Mouse (Mus musculus): ENCODE results near the gene Uhrf1bp1l.
"Not testable (repeated sequence)": the region's sequence is repeated elsewhere in the genome, so short reads cannot be mapped to it uniquely, and the experiment has no call there.

Gene Uhrf1bp1l

DNA sequence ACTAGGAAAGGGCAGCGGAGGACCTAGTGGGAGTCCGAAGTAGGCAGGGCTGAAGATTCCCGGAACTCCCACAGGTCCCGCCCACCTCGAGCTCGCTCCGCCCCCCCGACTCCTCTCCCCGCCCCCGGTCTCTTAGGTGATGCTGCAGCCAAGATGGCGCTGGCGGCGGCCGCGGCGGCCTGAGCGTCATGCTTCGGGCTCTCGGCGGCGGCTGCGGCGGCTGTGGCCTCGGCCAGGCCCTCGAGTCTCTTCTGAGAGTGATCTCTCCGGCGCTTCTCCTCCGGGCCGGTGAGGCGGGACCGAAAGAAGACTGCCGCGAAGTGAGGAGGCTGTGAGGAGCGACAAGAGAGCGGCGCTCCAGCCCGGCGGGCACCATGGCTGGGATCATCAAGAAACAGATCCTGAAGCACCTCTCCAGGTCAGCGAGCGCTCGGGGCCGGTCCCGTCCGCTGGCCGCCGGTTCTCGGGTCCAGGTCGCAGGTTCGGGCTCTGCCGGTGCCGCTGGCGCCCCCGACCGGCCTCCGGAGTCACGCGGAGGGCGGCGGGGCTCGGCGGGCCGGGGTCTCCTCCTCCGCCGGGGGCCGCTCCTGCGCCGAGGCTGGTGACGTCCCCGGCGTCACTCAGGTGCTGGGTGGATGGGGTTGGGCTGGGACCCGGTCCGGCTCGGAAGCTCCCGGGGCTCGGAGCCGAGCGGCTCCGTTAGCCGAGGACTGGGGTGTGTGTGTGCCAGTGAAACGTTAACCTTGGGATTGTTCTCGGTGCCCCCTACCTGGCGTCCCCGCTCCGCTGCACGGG lies at the start of gene Uhrf1bp1l:
Gene Uhrf1bp1l (plus strand): TSS at position 121 of the 795 bp plus-strand sequence.
- DNase-seq (ENCODE audit: low spot score), result peak; percentile 79

- DNase-seq (ENCODE audit: low spot score), result no peak
Observed at GRCm38 (mm10) chr10:89695194-89695911, 49.4 kb upstream of the Uhrf1bp1l start.

DNA sequence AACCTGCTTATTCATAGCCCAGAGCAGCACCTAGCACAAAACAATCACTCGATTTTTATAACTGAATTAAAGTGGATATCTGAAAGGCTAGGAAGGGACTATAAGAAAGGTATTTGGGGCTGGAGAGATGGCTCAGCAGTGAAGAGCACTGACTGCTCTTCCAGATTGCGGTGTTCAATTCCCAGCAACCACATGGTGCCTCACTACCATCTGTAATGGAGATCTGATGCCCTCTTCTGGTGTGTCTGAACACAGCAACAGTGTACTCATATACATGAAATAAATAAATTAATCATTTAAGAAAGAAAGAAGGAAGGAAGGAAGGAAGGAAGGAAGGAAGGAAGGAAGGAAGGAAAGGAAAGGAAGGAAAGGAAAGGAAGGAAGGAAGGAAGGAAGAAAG lies 48.5 kb upstream of the Uhrf1bp1l start:
- DNase-seq (ENCODE audit: low spot score), result not testable (repeated sequence)

DNA sequence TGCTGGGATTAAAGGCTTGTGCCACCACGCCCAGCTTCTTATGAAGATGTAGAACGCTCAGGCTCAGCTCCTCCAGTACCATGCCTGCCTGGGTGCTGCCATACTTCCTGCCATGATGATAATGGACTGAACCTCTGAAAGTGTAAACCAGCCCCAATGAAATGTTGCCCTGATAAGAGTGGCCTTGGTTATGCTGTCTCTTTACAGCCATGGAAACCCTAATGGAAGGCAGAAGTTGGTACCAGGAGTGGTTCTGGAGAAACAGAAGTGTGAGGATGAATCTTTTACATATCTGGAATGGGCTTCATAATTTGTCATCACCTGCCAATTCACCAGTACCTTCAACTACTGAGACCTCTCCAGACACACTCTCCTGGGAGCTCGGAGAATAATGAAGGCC lies 46.8 kb upstream of the Uhrf1bp1l start:
- no peak for DNase-seq (ENCODE audit: low spot score)

DNA sequence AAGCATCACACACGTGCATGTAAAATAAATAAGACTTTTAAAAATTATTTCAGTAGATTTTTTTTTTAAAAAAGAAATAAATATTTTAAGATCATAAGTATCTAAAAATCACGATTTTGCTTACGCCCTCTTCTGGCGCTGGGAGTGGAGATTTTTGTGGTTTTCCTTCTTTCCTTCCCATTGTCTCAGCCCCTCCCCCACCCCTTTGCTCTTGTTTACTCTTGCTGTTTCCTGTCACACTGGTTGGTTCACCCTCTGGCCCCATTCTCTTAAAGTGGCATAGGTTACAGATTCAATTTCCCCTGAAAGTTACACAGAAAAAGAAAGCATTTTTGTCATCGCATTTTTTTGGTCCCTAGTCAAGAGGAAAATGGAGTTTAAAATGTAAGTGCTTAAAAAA lies 41.7 kb upstream of the Uhrf1bp1l start:
- no peak for DNase-seq (ENCODE audit: low spot score)

GRCm38 (mm10) chr10:89707397-89707796 lies 37.4 kb upstream of the Uhrf1bp1l start:
- DNase-seq (ENCODE audit: low spot score), result no peak

GRCm38 (mm10) chr10:89708720-89709119 lies 36.1 kb upstream of the Uhrf1bp1l start:
- DNase-seq (ENCODE audit: low spot score), result no peak

DNA sequence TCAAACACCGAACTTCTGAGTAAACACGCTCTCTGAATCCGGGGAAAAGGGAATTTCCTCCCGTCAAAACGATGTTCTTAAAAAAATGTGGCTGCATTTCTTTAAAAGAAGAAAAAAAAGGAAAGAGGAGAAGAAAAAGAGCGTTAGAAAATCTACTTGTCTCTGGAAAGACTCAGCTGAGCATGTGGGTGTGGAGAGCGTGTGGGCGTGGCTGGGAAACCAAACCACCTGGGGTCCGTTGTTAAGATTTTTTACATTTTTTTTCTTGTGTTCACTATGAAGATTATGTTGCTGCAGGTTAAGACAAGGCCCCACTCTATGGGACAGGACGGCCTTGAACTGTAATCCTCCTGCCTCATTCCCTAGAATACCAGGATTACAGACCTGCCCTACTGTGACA lies 29.9 kb upstream of the Uhrf1bp1l start:
- no peak for DNase-seq (ENCODE audit: low spot score)

DNA sequence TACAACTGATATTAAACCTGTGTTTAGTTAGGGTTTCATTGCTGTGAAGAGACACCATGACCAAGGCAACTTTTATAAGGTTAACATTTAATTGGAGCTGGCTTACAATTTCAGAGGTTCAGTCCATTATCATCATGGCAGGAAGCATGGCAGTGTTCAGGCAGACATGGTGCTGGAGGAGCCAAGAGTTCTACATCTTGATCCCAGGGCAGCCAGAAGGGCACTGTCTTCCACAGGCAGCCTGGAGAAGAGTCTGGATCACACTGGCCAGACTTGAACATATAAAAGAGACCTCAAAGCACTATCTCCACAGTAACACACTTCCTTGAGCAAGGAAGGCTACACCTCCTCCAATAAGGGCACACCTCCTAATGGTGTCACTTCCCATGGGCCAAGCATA lies 24.5 kb upstream of the Uhrf1bp1l start:
- no peak for DNase-seq (ENCODE audit: low spot score)

DNA sequence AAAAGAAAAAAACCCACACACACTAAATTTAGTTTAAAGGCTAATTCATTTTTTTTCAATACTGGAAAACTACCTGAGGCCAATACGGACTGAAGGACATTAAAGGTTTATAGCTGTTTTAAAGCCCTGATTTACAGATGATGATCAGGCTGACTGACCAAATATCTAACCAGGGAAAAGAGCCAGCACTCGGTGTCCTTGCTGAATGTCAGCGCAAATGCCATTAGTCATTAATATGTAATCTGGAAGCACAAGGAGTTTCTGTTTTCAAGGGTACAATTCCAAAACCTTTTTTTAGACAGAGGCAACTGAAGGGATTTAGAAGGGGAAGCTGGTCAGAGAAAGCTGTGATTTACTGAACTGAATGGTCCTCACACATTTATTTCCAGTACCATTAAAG lies 24.0 kb upstream of the Uhrf1bp1l start:
- DNase-seq (ENCODE audit: low spot score), result no peak

- DNase-seq (ENCODE audit: low spot score), result no peak
Observed at GRCm38 (mm10) chr10:89722247-89723195, 22.3 kb upstream of the Uhrf1bp1l start.

- DNase-seq (ENCODE audit: low spot score), result no peak
Observed at GRCm38 (mm10) chr10:89730386-89730785, 14.4 kb upstream of the Uhrf1bp1l start.

GRCm38 (mm10) chr10:89731341-89731740 lies 13.4 kb upstream of the Uhrf1bp1l start:
- no peak for DNase-seq (ENCODE audit: low spot score)

- DNase-seq (ENCODE audit: low spot score), result peak; percentile 86
Observed at GRCm38 (mm10) chr10:89732001-89732794, 12.6 kb upstream of the Uhrf1bp1l start, which contains the start of gene Actr6. Gene Actr6, minus strand, starts transcription at chr10:89732295.

DNA sequence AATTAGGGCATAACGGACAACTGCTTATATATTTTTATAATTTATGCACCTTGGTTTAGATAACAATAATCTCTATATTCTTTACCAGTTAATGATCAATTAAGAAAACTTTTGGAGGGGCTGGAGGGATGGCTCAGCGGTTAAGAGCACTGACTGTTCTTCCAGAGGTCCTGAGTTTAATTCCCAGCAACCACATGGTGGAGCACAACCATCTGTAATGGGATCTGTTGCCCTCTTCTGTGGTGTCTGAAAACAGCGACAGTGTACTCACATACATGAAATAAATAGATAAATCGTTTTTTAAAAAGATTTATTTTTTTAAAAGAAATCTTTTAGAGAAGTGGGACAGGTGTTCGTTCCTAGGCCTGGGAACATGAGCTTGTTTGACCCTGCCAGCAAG lies 7.7 kb upstream of the Uhrf1bp1l start:
- DNase-seq (ENCODE audit: low spot score), result no peak

GRCm38 (mm10) chr10:89737887-89738286 lies 6.9 kb upstream of the Uhrf1bp1l start:
- DNase-seq (ENCODE audit: low spot score), result no peak

DNA sequence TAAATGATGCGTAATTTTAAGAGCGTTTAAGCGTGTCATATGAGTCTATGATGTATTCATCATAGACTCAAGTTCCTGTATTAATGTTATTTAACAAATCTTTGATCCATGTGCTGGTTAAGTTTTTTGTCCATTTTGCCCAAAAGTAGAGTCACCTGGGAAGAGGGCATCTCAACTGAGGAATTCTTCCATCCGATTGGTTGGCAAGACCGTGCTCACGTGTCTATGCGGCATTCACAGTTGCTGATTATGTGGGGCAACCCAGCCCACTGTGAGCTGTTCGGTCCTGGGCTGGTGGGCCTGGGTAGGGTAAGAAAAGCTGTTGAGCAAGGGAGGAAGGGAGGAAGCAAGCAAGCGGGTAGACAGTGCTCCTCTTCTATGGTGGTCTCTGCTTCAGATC lies 6.4 kb upstream of the Uhrf1bp1l start:
- no peak for DNase-seq (ENCODE audit: low spot score)

DNA sequence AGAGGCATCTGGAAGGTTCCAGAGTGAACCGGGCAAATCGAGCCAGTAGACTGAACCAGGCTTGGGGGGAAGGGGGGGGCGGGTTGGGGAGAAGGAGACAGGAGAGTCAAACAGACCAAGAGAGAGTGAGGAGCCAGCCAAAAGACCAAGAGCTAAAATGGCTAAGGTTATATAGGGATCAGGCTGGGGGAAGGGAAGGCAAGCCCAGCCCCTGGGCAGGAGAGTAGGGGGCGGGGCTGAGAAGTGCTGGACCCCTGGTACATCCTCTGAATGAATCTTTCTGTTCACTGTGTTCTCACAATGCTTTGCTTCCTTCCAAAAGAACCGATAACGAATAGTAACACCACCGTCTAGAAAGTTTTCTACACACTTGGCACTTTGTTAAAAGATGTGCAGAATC lies 5.1 kb upstream of the Uhrf1bp1l start:
- no peak for DNase-seq (ENCODE audit: low spot score)

DNA sequence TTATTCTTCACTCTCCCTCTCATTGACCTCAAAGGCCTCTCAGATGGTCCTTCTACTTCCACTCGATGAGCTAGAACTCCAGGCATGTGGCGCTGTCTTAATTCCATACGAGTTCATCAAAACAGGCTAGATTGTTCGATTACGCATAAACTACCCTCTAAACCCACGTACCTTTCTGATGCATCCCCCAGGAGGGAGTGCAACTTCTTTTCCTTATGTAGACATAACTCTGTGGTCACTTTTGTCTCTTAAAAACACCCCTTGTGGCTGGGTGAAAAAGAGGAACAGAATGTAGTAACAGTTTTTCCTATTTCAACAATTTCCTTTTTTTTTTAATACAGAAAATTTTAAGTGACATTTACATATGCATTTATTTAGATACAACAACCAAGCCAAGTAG lies 3.8 kb upstream of the Uhrf1bp1l start:
- no peak for DNase-seq (ENCODE audit: low spot score)

- DNase-seq (ENCODE audit: low spot score), result no peak
Observed at GRCm38 (mm10) chr10:89743266-89743665, 1.5 kb upstream of the Uhrf1bp1l start.

DNA sequence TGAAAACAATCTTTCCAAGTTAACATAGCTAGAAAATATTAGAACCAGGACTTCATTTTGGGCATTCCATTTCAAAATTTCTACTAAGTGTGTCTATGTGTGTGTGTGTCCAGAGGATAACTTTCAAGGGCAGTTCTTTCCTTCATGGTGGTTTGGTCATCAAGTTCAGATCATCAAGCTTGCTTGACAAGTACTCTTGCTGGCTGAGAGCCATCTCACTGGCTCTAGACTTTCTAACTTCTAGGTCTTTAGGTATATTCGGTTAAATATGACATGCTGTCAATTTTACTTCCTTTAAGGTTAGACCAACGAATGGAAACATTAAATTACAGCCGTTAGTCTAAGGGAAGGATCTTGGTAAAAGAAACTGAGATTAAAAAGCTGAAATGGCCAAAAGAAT lies 450 bp upstream of the Uhrf1bp1l start:
- no peak for DNase-seq (ENCODE audit: low spot score)

DNA sequence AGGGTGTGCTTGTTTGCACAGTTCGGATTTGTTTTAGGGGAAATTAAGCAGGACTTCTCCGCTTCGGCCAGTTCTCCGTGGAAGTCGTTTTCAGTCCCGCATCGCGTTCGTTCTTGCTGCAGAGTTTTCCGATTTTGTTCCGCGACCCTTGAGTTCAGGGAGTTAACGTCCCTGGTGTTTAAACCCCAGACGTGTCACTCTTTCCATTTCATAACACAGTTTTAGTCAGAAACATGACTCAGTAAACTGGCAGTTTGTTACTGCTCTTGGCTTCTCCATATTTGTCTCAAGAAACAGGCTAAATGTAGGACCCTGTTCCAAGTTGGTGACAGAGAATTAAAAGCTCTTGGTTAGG lies 852 bp downstream of the Uhrf1bp1l start:
- no peak for DNase-seq (ENCODE audit: low spot score)

Measured in spleen, adult 12 weeks (tissue).